Mouse (Mus musculus) myocyte (in vitro differentiated cells): ENCODE measurements around the gene Lrrc8b.

ENCODE experiments used
- CEBPB ChIP-seq: IDR thresholded peaks from 2 replicates; pipeline ENCODE4 v1.6.1; 2011; ENCODE audit warnings: mild to moderate bottlenecking, moderate library complexity; ENCODE audit not compliant: poor library complexity, insufficient read depth, severe bottlenecking
- E2F4 ChIP-seq: IDR thresholded peaks from one replicate; pipeline ENCODE4 v1.6.1; 2011; ENCODE audit warnings: mild to moderate bottlenecking, control low read depth, moderate library complexity; ENCODE audit not compliant: insufficient read depth
- MAX ChIP-seq: IDR thresholded peaks from one replicate; pipeline ENCODE4 v1.6.1; 2011; ENCODE audit warnings: low read depth, mild to moderate bottlenecking, control low read depth
- MYOD1 ChIP-seq, 3 experiments: IDR thresholded peaks; one replicate each; pipeline ENCODE4 v1.6.1; 2011; ENCODE audit warnings: control low read depth in 2 of 3, low read depth in 2 of 3, mild to moderate bottlenecking in 2 of 3, moderate library complexity in 1 of 3; ENCODE audit not compliant: insufficient read length in 2 of 3, control insufficient read depth in 1 of 3
- POLR2A ChIP-seq: IDR thresholded peaks from one replicate; pipeline ENCODE4 v1.6.1; 2011; ENCODE audit warnings: low read depth, mild to moderate bottlenecking, control low read depth, moderate library complexity; ENCODE audit not compliant: insufficient read length
- POLR2AphosphoS2 ChIP-seq: IDR thresholded peaks from one replicate; pipeline ENCODE4 v1.6.1; 2011; ENCODE audit warnings: low read depth, control low read depth; ENCODE audit not compliant: insufficient read length
- USF1 ChIP-seq: IDR thresholded peaks from one replicate; pipeline ENCODE4 v1.6.1; 2011; ENCODE audit warnings: low read depth, mild to moderate bottlenecking, control low read depth, moderate library complexity

DNA sequence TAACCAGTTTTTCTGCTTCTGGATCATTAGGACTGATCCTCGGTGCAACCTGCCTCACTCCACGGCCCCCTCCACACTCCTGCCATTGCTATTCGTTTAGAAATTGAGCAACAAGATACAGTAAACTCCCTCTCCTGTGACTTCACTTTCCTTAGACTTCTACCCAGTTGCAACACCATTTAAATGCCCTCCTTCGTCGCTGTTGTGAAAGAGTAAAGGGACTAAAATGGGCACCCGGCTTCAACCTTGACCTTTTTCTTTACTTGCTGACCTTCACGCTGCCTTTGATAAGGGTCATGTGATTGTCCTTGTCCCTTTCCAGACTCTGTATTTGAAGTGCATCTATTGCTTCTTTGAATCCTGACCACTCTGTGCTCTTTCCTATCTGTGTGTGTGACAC lies 2.8 kb downstream of the Lrrc8b start:
- TF ChIP-seq POLR2A (no peak), MAX (no peak), CEBPB (no peak), USF1 (no peak), MYOD1 (IDR thresholded peaks at IDR 0.05; ENCODE audit: control insufficient read depth in 1 of 3, insufficient read length in 2 of 3, low read depth in 2 of 3) (no peak), E2F4 (no peak), POLR2AphosphoS2 (no peak)
